Mouse (Mus musculus) embryonic facial prominence, embryonic 13.5 days (tissue): ENCODE measurements around the gene Akr1d1. TPM values are rescaled to one million over a fixed set of nuclear protein-coding genes. Genes with fewer than 3 reads are reported as not detected.

Source experiments
- ATAC-seq: fragments of 200-750 bp; cut with Nextera tagmentation; 2 replicates; pipeline ENCODE4 v1.8.0; 2017; ENCODE audit warnings: low read depth; ENCODE audit not compliant: insufficient number of reproducible peaks, insufficient read depth, low FRiP score, low TSS enrichment
- H3K27ac ChIP-seq: fragments of 300-500 bp; sonication (generic); 2 replicates; pipeline ENCODE4 v1.5.1; 2015; ENCODE audit warnings: moderate library complexity, mild to moderate bottlenecking, inconsistent platforms
- H3K27me3 ChIP-seq: fragments of 300-500 bp; sonication (generic); 2 replicates; pipeline ENCODE4 v1.6.1; 2015; ENCODE audit warnings: mild to moderate bottlenecking, inconsistent platforms
- H3K36me3 ChIP-seq: fragments of 300-500 bp; sonication (generic); 2 replicates; pipeline ENCODE4 v1.6.1; 2015; ENCODE audit warnings: mild to moderate bottlenecking, inconsistent platforms
- H3K4me1 ChIP-seq: fragments of 300-500 bp; sonication (generic); 2 replicates; pipeline ENCODE4 v1.6.1; 2015; ENCODE audit warnings: inconsistent platforms
- H3K4me2 ChIP-seq: fragments of 300-500 bp; sonication (generic); 2 replicates; pipeline ENCODE4 v1.6.1; 2015; ENCODE audit warnings: moderate library complexity, mild to moderate bottlenecking, inconsistent platforms
- H3K4me3 ChIP-seq: fragments of 300-500 bp; sonication (generic); 2 replicates; pipeline ENCODE4 v1.5.1; 2015; ENCODE audit warnings: mild to moderate bottlenecking, inconsistent platforms
- H3K9ac ChIP-seq: fragments of 300-500 bp; sonication (generic); 2 replicates; pipeline ENCODE4 v1.6.1; 2015; ENCODE audit warnings: mild to moderate bottlenecking, inconsistent platforms
- H3K9me3 ChIP-seq: fragments of 300-500 bp; sonication (generic); 2 replicates; pipeline ENCODE4 v1.6.1; 2016; ENCODE audit warnings: inconsistent platforms
- WGBS: fragments of 180-500 bp; shearing (Covaris S2); methylation state at CpG from one replicate; pipeline ENCODE4 v1.1.7; 2015; ENCODE audit warnings: mixed read lengths; 5-methylcytosine and 5-hydroxymethylcytosine counted together
- polyA plus RNA-seq: library from polyadenylated mRNA; unstranded; fragments of >200 nt; fragmentation: Nextera tagmentation; extraction: Ambion mirVana; gene quantifications from 2 replicates; pipeline ENCODE4 v1.2.1, GENCODE M21; 2015

The Akr1d1 gene
- not detected in 2 replicates for polyA plus RNA-seq

- no peak for ATAC-seq
- Histone ChIP-seq H3K9me3 (no peaks in the 10 kb centered on the region), H3K4me1 (no peaks in the 10 kb centered on the region), H3K4me3 (no peak within 1 kb of the TSS), H3K9ac (no peak within 1 kb of the TSS), H3K4me2 (no peak within 1 kb of the TSS), H3K36me3 (no peaks in the 10 kb centered on the region), H3K27me3 (no peaks in the 10 kb centered on the region), H3K27ac (no peak within 1 kb of the TSS)
- 92% methylated on average over 4 of the region's 4 CpGs for WGBS
Measured at GRCm38 (mm10) chr6:37529940-37530339, at the start of gene Akr1d1. Gene Akr1d1 (plus strand): TSS chr6:37530173.

GRCm38 (mm10) chr6:37481147-37481546 is 48.8 kb upstream of the Akr1d1 start:
- Histone ChIP-seq H3K4me1 (no peaks in the 10 kb centered on the region), H3K4me2 (no peak overlapping the region), H3K27me3 (no peaks in the 10 kb centered on the region), H3K36me3 (no peaks in the 10 kb centered on the region), H3K9ac (no peak overlapping the region), H3K4me3 (no peak overlapping the region), H3K27ac (no peak overlapping the region), H3K9me3 (no peaks in the 10 kb centered on the region)
- no peak for ATAC-seq
- WGBS = 71% methylated on average over 3 of the region's 3 CpGs

- Histone ChIP-seq H3K4me1 (no peaks in the 10 kb centered on the region), H3K9ac (no peak overlapping the region), H3K36me3 (no peaks in the 10 kb centered on the region), H3K27ac (no peak overlapping the region), H3K27me3 (no peaks in the 10 kb centered on the region), H3K4me2 (no peak overlapping the region), H3K9me3 (no peaks in the 10 kb centered on the region), H3K4me3 (no peak overlapping the region)
- WGBS = 57% methylated on average over 5 of the region's 5 CpGs
- ATAC-seq = no peak
Measured at GRCm38 (mm10) chr6:37483262-37483661, 46.7 kb upstream of the Akr1d1 start.

GRCm38 (mm10) chr6:37484588-37485070 is 45.3 kb upstream of the Akr1d1 start:
- no peaks in the 10 kb centered on the region for H3K4me1 ChIP-seq
- no peak for ATAC-seq
- H3K9ac ChIP-seq = no peak overlapping the region
- H3K9me3 ChIP-seq = no peaks in the 10 kb centered on the region
- no peaks in the 10 kb centered on the region for H3K36me3 ChIP-seq
- H3K4me3 ChIP-seq = no peak overlapping the region
- H3K4me2 ChIP-seq = no peak overlapping the region
- no peak overlapping the region for H3K27ac ChIP-seq
- 63% methylated on average over 1 of the region's 1 CpGs for WGBS
- no peaks in the 10 kb centered on the region for H3K27me3 ChIP-seq

GRCm38 (mm10) chr6:37486502-37486901 is 43.5 kb upstream of the Akr1d1 start:
- 79% methylated on average over 4 of the region's 4 CpGs for WGBS
- Histone ChIP-seq H3K4me3 (no peak overlapping the region), H3K4me2 (no peak overlapping the region), H3K27ac (no peak overlapping the region), H3K4me1 (no peaks in the 10 kb centered on the region), H3K9ac (no peak overlapping the region), H3K27me3 (no peaks in the 10 kb centered on the region), H3K9me3 (no peaks in the 10 kb centered on the region), H3K36me3 (no peaks in the 10 kb centered on the region)
- ATAC-seq = no peak

GRCm38 (mm10) chr6:37492241-37492640 is 37.7 kb upstream of the Akr1d1 start:
- no peak overlapping the region for H3K4me3 ChIP-seq
- no peak overlapping the region for H3K27ac ChIP-seq
- H3K27me3 ChIP-seq = no peaks in the 10 kb centered on the region
- no peaks in the 10 kb centered on the region for H3K9me3 ChIP-seq
- no peaks in the 10 kb centered on the region for H3K36me3 ChIP-seq
- ATAC-seq = no peak
- H3K4me2 ChIP-seq = no peak overlapping the region
- 81% methylated on average over 3 of the region's 3 CpGs for WGBS
- H3K4me1 ChIP-seq = no peaks in the 10 kb centered on the region
- H3K9ac ChIP-seq = no peak overlapping the region

- Histone ChIP-seq H3K4me3 (no peak overlapping the region), H3K4me1 (no peaks in the 10 kb centered on the region), H3K27me3 (no peaks in the 10 kb centered on the region), H3K4me2 (no peak overlapping the region), H3K27ac (no peak overlapping the region), H3K9me3 (peaks cover 10% of the 10 kb centered on the region; the same call in 1 of the 2 replicates), H3K36me3 (no peaks in the 10 kb centered on the region), H3K9ac (no peak overlapping the region)
- no peak for ATAC-seq
- 90% methylated on average over 1 of the region's 1 CpGs for WGBS
Measured at GRCm38 (mm10) chr6:37494957-37495356, 35.0 kb upstream of the Akr1d1 start.

- ATAC-seq = no peak
- Histone ChIP-seq H3K4me2 (no peak overlapping the region), H3K4me1 (no peaks in the 10 kb centered on the region), H3K27ac (no peak overlapping the region), H3K36me3 (no peaks in the 10 kb centered on the region), H3K9ac (no peak overlapping the region), H3K9me3 (peaks cover 12% of the 10 kb centered on the region; the same call in 1 of the 2 replicates), H3K27me3 (no peaks in the 10 kb centered on the region), H3K4me3 (no peak overlapping the region)
- 88% methylated on average over 1 of the region's 1 CpGs for WGBS
Measured at GRCm38 (mm10) chr6:37496866-37497265, 33.1 kb upstream of the Akr1d1 start.

- H3K27me3 ChIP-seq = no peaks in the 10 kb centered on the region
- ATAC-seq = no peak
- no peaks in the 10 kb centered on the region for H3K36me3 ChIP-seq
- WGBS = 79% methylated on average over 2 of the region's 2 CpGs
- H3K4me2 ChIP-seq = no peak overlapping the region
- no peak overlapping the region for H3K4me3 ChIP-seq
- H3K9ac ChIP-seq = no peak overlapping the region
- H3K9me3 ChIP-seq = no peaks in the 10 kb centered on the region; the same call in 1 of the 2 replicates
- H3K27ac ChIP-seq = no peak overlapping the region
- H3K4me1 ChIP-seq = no peaks in the 10 kb centered on the region
Measured at GRCm38 (mm10) chr6:37505588-37505987, 24.4 kb upstream of the Akr1d1 start.

- H3K4me2 ChIP-seq = no peak overlapping the region
- no peak overlapping the region for H3K4me3 ChIP-seq
- H3K9me3 ChIP-seq = no peaks in the 10 kb centered on the region; the same call in 1 of the 2 replicates
- H3K27ac ChIP-seq = no peak overlapping the region
- H3K27me3 ChIP-seq = no peaks in the 10 kb centered on the region
- 69% methylated on average over 3 of the region's 3 CpGs for whole genome bisulfite sequencing
- H3K4me1 ChIP-seq = no peaks in the 10 kb centered on the region
- no peak for ATAC-seq
- no peaks in the 10 kb centered on the region for H3K36me3 ChIP-seq
- no peak overlapping the region for H3K9ac ChIP-seq
Measured at GRCm38 (mm10) chr6:37506909-37507515, 23.0 kb upstream of the Akr1d1 start.

- H3K4me1 ChIP-seq = no peaks in the 10 kb centered on the region
- H3K36me3 ChIP-seq = no peaks in the 10 kb centered on the region
- H3K27ac ChIP-seq = no peak overlapping the region
- H3K9me3 ChIP-seq = no peaks in the 10 kb centered on the region
- H3K4me2 ChIP-seq = no peak overlapping the region
- H3K9ac ChIP-seq = no peak overlapping the region
- no peak overlapping the region for H3K4me3 ChIP-seq
- ATAC-seq = no peak
- H3K27me3 ChIP-seq = no peaks in the 10 kb centered on the region
Measured at GRCm38 (mm10) chr6:37510786-37511185, 19.2 kb upstream of the Akr1d1 start.

- no peak overlapping the region for H3K9ac ChIP-seq
- H3K36me3 ChIP-seq = no peaks in the 10 kb centered on the region
- no peaks in the 10 kb centered on the region for H3K4me1 ChIP-seq
- H3K4me2 ChIP-seq = no peak overlapping the region
- no peak for ATAC-seq
- 90% methylated on average over 13 of the region's 13 CpGs for WGBS
- H3K4me3 ChIP-seq = no peak overlapping the region
- no peaks in the 10 kb centered on the region for H3K27me3 ChIP-seq
- H3K27ac ChIP-seq = no peak overlapping the region
- no peaks in the 10 kb centered on the region for H3K9me3 ChIP-seq
Measured at GRCm38 (mm10) chr6:37520631-37521375, 9.2 kb upstream of the Akr1d1 start.
